Mouse (Mus musculus) liver, adult 2 months (tissue): ENCODE measurements around the gene Atp10a. TPM values are rescaled to one million over a fixed set of nuclear protein-coding genes. Genes with fewer than 3 reads are reported as not detected.

Experiments used
- DNase-seq: peaks from one replicate; pipeline ENCODE4 v3.0.0-alpha.2; 2011; ENCODE audit warnings: low read depth, low spot score; ENCODE audit errors: extremely low read depth
- H3K27ac ChIP-seq: fragments of 200-500 bp; replicated peaks from 2 replicates; pipeline ENCODE4 v1.5.1; 2012; ENCODE audit warnings: low read depth, mild to moderate bottlenecking, control low read depth, inconsistent platforms, low read length; ENCODE audit not compliant: insufficient read depth
- H3K27me3 ChIP-seq: fragments of 200-500 bp; 2 replicates; pipeline ENCODE4 v1.6.1; 2012; ENCODE audit warnings: mild to moderate bottlenecking, moderate library complexity, low read length, inconsistent platforms; ENCODE audit not compliant: control insufficient read depth, insufficient read depth
- H3K36me3 ChIP-seq: fragments of 200-500 bp; 2 replicates; pipeline ENCODE4 v1.6.1; 2012; ENCODE audit warnings: low read length, inconsistent platforms; ENCODE audit not compliant: control insufficient read depth, insufficient read depth
- H3K4me1 ChIP-seq: fragments of 200-500 bp; 2 replicates; pipeline ENCODE4 v1.6.1; 2011; ENCODE audit warnings: low read length; ENCODE audit not compliant: control insufficient read depth, insufficient read depth
- H3K4me3 ChIP-seq: fragments of 200-500 bp; 2 replicates; pipeline ENCODE4 v1.5.1; 2011; ENCODE audit warnings: low read depth, mild to moderate bottlenecking, control low read depth, low read length, moderate library complexity; ENCODE audit not compliant: insufficient read depth
- H3K79me2 ChIP-seq: fragments of 200-500 bp; 2 replicates; pipeline ENCODE4 v1.6.1; 2012; ENCODE audit warnings: inconsistent platforms, mild to moderate bottlenecking, low read length, moderate library complexity; ENCODE audit not compliant: control insufficient read depth, insufficient read depth
- H3K9ac ChIP-seq: fragments of 200-500 bp; 2 replicates; pipeline ENCODE4 v1.6.1; 2012; ENCODE audit warnings: low read depth, mild to moderate bottlenecking, control low read depth, inconsistent platforms, low read length
- CTCF ChIP-seq: fragments of 200-500 bp; IDR thresholded peaks from 2 replicates; pipeline ENCODE4 v1.5.1; 2011; ENCODE audit warnings: low read depth, low read length, control low read depth
- POLR2A ChIP-seq: fragments of 200-500 bp; IDR thresholded peaks from 2 replicates; pipeline ENCODE4 v1.6.1; 2011; ENCODE audit warnings: low read length, control low read depth; ENCODE audit not compliant: insufficient read depth; ENCODE audit errors: extremely low read depth
- WGBS: fragments of 180-500 bp; shearing (Covaris S2); methylation state at CpG from one replicate; pipeline ENCODE4 v1.1.7; 2018; 5-methylcytosine and 5-hydroxymethylcytosine counted together
- polyA plus RNA-seq: library from polyadenylated mRNA; depleted of rRNA; stranded (reverse); fragments of >200 nt; gene quantifications from 2 replicates; pipeline ENCODE4 v1.2.3, GENCODE M21; 2012
- total RNA-seq: library from RNA; depleted of rRNA; stranded (reverse); fragments of >200 nt; gene quantifications from 2 replicates; pipeline ENCODE4 v1.2.3, GENCODE M21; 2014

Gene Atp10a
- total and polyA plus RNA-seq, 2 experiments = 0.35 to 0.46 TPM

DNA sequence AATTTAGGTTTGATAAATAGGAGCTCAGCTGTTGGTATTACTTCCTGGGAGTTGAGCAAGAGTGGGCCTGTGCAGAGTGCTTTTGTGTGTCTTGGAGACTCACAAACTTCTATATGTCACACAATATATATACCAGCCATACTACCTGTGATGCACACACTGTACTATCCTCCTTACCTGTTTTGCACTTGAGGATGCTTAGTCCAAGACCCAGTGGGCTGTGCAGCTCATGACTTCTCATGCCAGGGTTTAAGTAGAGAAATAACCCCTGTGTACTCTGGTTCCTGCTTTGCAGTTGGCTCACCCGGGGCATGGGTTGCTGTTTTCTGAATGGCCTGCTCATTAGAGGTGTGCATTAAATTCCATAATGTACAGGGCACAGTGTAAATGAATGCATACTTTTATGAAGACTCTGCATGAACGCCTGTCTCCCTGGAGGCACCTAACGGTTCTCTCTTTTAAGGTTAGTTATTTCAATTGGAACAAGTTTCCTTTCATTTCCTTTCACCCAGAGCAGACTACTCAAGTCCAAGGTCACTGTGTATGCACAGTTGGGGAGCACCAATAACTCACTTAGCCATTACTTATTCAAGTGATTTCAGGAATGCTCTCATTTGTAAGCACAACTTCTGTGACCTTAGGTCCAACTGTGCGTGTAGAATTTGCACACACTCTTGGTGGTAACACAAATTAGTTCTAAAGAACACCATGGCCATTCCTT, 63.4 kb downstream of the Atp10a start:
- TF ChIP-seq CTCF (no peak), POLR2A (no peak)
- Histone ChIP-seq H3K27ac (no peak overlapping the region), H3K4me3 (no peak overlapping the region), H3K27me3 (no peaks in the 10 kb centered on the region), H3K79me2 (no peaks in the 10 kb centered on the region), H3K4me1 (peaks cover 2% of the 10 kb centered on the region; the same call in 1 of the 2 replicates), H3K9ac (no peak overlapping the region), H3K36me3 (no peaks in the 10 kb centered on the region)
- DNase-seq = no peak
- WGBS = 57% methylated on average over 4 of the region's 4 CpGs

DNA sequence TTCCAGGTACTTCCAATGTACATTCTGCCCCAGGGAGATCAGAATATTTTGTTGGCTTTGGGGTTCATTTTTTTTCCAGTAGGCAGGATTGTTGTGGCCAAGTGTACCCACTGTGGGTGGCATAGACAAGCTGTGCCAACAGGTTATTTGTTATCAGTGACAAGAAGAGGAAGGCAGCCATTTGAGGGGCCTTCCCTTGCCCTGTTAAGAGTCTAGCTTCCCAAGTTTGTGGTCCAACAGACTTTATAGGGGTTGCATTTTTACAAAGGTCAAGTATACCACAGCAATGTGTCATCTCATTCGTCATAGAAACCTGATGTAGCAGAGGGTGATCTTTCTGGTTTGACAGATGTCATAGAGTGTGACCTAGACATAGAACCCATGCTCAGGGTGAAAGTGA, 66.3 kb downstream of the Atp10a start:
- 81% methylated on average over 1 of the region's 1 CpGs for WGBS
- no peak for TF ChIP-seq POLR2A
- TF ChIP-seq CTCF = no peak
- H3K4me1 ChIP-seq = peaks cover 2% of the 10 kb centered on the region; the same call in 1 of the 2 replicates
- no peaks in the 10 kb centered on the region for H3K79me2 ChIP-seq
- H3K9ac ChIP-seq = no peak overlapping the region
- no peak overlapping the region for H3K4me3 ChIP-seq
- no peaks in the 10 kb centered on the region for H3K36me3 ChIP-seq
- H3K27ac ChIP-seq = no peak overlapping the region
- DNase-seq = no peak
- no peaks in the 10 kb centered on the region for H3K27me3 ChIP-seq

GRCm38 (mm10) chr7:58730201-58730600, 74.2 kb downstream of the Atp10a start:
- H3K4me1 ChIP-seq = no peaks in the 10 kb centered on the region
- no peak for DNase-seq
- TF ChIP-seq POLR2A (no peak), CTCF (no peak)
- H3K36me3 ChIP-seq = no peaks in the 10 kb centered on the region
- H3K27ac ChIP-seq = no peak overlapping the region
- H3K9ac ChIP-seq = no peak overlapping the region
- no peak overlapping the region for H3K4me3 ChIP-seq
- no peaks in the 10 kb centered on the region for H3K79me2 ChIP-seq
- WGBS = 48% methylated on average over 8 of the region's 8 CpGs
- no peaks in the 10 kb centered on the region for H3K27me3 ChIP-seq

DNA sequence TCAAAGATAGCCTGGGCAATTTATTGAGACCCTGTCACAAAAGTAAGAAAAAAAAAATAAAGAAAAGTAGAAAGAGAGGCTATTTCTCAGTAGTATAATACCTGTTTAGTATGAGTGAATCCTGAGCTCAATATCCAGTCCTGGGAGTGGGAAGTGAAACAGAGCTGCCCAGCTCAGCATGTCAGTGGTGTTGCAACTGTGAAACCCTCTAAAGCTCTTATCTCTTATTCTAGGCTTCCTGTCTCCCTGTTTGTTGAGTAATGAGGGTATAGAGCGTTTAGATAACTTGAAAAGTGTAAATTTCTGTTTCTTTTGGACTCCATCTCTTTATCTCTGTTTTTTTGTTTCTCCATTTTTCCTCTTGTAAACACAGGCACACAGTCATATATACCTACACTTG, 74.9 kb downstream of the Atp10a start:
- DNase-seq = no peak
- H3K27ac ChIP-seq = no peak overlapping the region
- H3K9ac ChIP-seq = no peak overlapping the region
- H3K36me3 ChIP-seq = no peaks in the 10 kb centered on the region
- TF ChIP-seq POLR2A (no peak), CTCF (no peak)
- H3K27me3 ChIP-seq = no peaks in the 10 kb centered on the region
- WGBS = 28% methylated on average over 1 of the region's 1 CpGs
- no peaks in the 10 kb centered on the region for H3K4me1 ChIP-seq
- no peak overlapping the region for H3K4me3 ChIP-seq
- no peaks in the 10 kb centered on the region for H3K79me2 ChIP-seq

DNA sequence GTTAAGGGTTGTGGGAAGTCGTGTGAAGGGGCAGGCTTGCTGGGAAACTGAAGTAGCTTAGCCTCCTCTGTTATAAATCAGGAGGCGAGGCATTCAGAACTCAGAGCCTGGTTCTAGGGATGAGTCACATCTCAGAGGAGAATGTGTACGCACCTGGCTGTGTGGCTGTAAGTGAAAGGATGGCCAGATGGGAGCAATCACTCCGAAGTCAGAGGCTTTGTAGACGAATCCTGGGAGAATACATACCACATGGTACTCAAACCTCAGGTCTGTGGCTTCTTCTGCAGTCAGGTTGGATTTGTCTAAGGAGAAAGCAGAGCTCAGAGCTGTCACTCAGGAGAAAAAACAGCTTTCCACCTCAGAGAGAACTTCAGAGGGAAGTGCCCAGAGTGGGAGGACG, 76.4 kb downstream of the Atp10a start:
- no peaks in the 10 kb centered on the region for H3K4me1 ChIP-seq

DNA sequence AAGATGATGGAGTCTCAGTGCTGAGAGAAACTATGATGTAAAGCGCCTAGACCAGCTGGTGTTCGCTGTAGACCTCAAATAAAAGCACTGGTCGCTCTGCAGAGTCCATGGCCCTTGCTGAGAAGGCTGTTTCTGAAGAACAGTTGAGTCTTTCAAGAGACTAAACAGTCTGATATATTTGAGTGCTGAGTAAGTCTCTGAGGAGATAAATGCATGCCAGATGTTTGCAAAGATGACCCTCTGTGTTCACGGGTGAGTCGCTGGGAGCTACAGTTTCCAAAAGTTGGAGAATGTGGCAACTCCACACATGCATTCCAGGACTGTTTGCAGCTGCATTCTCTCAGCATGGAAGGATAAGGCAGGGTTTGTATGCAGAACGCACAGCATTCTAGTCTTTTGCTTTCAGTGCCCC, 77.5 kb downstream of the Atp10a start:
- TF ChIP-seq POLR2A (no peak), CTCF (no peak)
- Histone ChIP-seq H3K9ac (no peak overlapping the region), H3K36me3 (no peaks in the 10 kb centered on the region), H3K79me2 (no peaks in the 10 kb centered on the region), H3K4me3 (no peak overlapping the region), H3K27me3 (no peaks in the 10 kb centered on the region), H3K27ac (no peak overlapping the region), H3K4me1 (no peaks in the 10 kb centered on the region)
- 75% methylated on average over 6 of the region's 6 CpGs for WGBS
- DNase-seq = no peak

More for the DNA sequence above, 76.4 kb downstream of the Atp10a start:
- H3K4me3 ChIP-seq = no peak overlapping the region
- no peaks in the 10 kb centered on the region for H3K27me3 ChIP-seq
- no peak for TF ChIP-seq POLR2A
- no peaks in the 10 kb centered on the region for H3K36me3 ChIP-seq
- no peak overlapping the region for H3K27ac ChIP-seq
- H3K9ac ChIP-seq = no peak overlapping the region
- H3K79me2 ChIP-seq = no peaks in the 10 kb centered on the region
- WGBS = 79% methylated on average over 6 of the region's 6 CpGs
- DNase-seq = no peak
